Mouse (Mus musculus): ENCODE data around the gene Arhgef11. TPM values are rescaled to one million over a fixed set of nuclear protein-coding genes. Genes with fewer than 3 reads are reported as not detected.

Gene Arhgef11
- polyA plus RNA-seq, 1 experiment from 2014 or later, result 27.9 TPM

GRCm38 (mm10) chr3:87765631-87766283 lies 148.4 kb downstream of the Arhgef11 start:
- H3K27me3 ChIP-seq (replicated peaks), result peaks cover 29% of the 10 kb centered on the region
- no peak overlapping the region for H3K27ac ChIP-seq

GRCm38 (mm10) chr3:87766284-87766667 lies 148.9 kb downstream of the Arhgef11 start:
- ATAC-seq (replicated peaks), result no peak
- H3K9me3 ChIP-seq, result no peaks in the 10 kb centered on the region
- no peak overlapping the region for H3K27ac ChIP-seq
- WGBS, result 78% methylated on average over 3 of the region's 3 CpGs
- peaks cover 4% of the 10 kb centered on the region; the same call in 1 of the 2 replicates for H3K4me1 ChIP-seq
- no peak overlapping the region for H3K4me2 ChIP-seq
- no peaks in the 10 kb centered on the region for H3K36me3 ChIP-seq (replicated peaks)
- no peak overlapping the region for H3K4me3 ChIP-seq
- no peak overlapping the region for H3K9ac ChIP-seq
- peaks cover 29% of the 10 kb centered on the region for H3K27me3 ChIP-seq (replicated peaks)

More at GRCm38 (mm10) chr3:87765631-87766283, 148.4 kb downstream of the Arhgef11 start:
- H3K4me2 ChIP-seq, result no peak overlapping the region
- no peak for ATAC-seq (replicated peaks)
- H3K9me3 ChIP-seq, result no peaks in the 10 kb centered on the region
- WGBS, result 84% methylated on average over 5 of the region's 5 CpGs
- no peak overlapping the region for H3K4me3 ChIP-seq
- no peak overlapping the region for H3K9ac ChIP-seq
- peaks cover 4% of the 10 kb centered on the region; the same call in 1 of the 2 replicates for H3K4me1 ChIP-seq
- H3K36me3 ChIP-seq (replicated peaks), result no peaks in the 10 kb centered on the region

DNA sequence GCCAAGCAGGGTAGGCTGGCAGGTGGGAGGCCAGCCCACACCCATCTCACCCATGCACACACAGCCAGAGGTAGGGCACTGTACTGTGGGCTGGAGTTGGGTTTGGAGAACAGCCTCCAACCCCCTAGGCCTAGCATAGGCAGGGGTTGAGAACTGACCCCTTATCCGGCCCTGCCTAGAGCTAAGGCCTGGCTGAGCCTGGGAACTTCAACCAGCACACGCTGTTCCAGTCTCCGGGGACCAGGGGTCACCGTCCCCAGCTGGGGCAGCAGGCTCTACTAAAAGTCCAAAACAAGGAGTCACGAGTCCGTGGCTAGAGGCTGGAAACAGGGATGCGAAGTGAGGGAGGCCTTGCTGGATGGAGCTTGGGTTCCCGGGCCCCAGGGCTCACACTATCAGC lies 150.4 kb downstream of the Arhgef11 start:
- H3K9ac ChIP-seq, result no peak overlapping the region
- peaks cover 29% of the 10 kb centered on the region for H3K27me3 ChIP-seq (replicated peaks)
- no peak for ATAC-seq (replicated peaks)
- peak overlapping the region; percentile 12 for H3K4me2 ChIP-seq
- H3K4me1 ChIP-seq, result peaks cover 7% of the 10 kb centered on the region
- 0 out of 2 replicates have a peak overlapping the region, but pooled peaks have one; percentile 29 for H3K4me3 ChIP-seq
- no peak overlapping the region for H3K27ac ChIP-seq
- no peaks in the 10 kb centered on the region for H3K9me3 ChIP-seq
- no peaks in the 10 kb centered on the region for H3K36me3 ChIP-seq (replicated peaks)
- WGBS, result 62% methylated on average over 8 of the region's 8 CpGs

- H3K27me3 ChIP-seq (replicated peaks), result peaks cover 29% of the 10 kb centered on the region
- 0 out of 2 replicates have a peak overlapping the region, but pooled peaks have one; percentile 14 for H3K9ac ChIP-seq
- 46% methylated on average over 6 of the region's 6 CpGs for WGBS
- no peak overlapping the region for H3K27ac ChIP-seq
- no peaks in the 10 kb centered on the region for H3K9me3 ChIP-seq
- H3K36me3 ChIP-seq (replicated peaks), result no peaks in the 10 kb centered on the region
- peak overlapping the region; percentile 42 for H3K4me2 ChIP-seq
- peaks cover 7% of the 10 kb centered on the region for H3K4me1 ChIP-seq
- H3K4me3 ChIP-seq, result peak overlapping the region; percentile 29
- no peak for ATAC-seq (replicated peaks)
These were observed 151.1 kb downstream of the Arhgef11 start for GRCm38 (mm10) chr3:87768431-87768830.

- 0 out of 2 replicates have a peak overlapping the region, but pooled peaks have one; percentile 14 for H3K9ac ChIP-seq
- H3K27me3 ChIP-seq (replicated peaks), result peaks cover 29% of the 10 kb centered on the region
- no peak overlapping the region for H3K27ac ChIP-seq
- no peaks in the 10 kb centered on the region for H3K36me3 ChIP-seq (replicated peaks)
- 3% methylated on average over 30 of the region's 37 CpGs for WGBS
- no peak for ATAC-seq (replicated peaks)
- H3K4me2 ChIP-seq, result peak overlapping the region; percentile 42
- H3K4me1 ChIP-seq, result peaks cover 7% of the 10 kb centered on the region
- peak overlapping the region; percentile 29 for H3K4me3 ChIP-seq
- H3K9me3 ChIP-seq, result no peaks in the 10 kb centered on the region
These were observed 151.5 kb downstream of the Arhgef11 start for GRCm38 (mm10) chr3:87768844-87769243.

DNA sequence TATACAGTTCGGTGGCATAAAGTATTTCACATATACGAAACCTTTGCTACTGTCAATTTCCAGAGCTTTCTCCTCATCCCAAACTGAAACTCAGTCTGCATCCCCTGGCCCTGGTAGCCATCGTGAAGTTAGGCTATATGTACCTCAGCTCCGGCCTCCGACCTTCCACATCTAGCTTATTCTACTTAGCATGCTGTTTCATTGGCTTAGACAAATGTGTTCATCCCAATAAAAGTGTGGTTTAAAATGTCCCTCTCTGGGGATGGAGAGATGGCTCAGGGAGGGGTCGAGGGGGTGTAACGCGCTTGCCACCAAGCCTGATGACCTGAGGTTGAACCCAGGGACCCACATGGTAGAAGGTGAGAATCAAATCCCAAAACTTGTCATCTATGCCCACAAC lies 152.1 kb downstream of the Arhgef11 start:
- no peak for ATAC-seq (replicated peaks)
- peaks cover 7% of the 10 kb centered on the region for H3K4me1 ChIP-seq
- H3K27ac ChIP-seq, result no peak overlapping the region
- H3K36me3 ChIP-seq (replicated peaks), result no peaks in the 10 kb centered on the region
- no peak overlapping the region for H3K9ac ChIP-seq
- H3K4me2 ChIP-seq, result no peak overlapping the region
- 83% methylated on average over 8 of the region's 8 CpGs for whole genome bisulfite sequencing
- no peaks in the 10 kb centered on the region for H3K9me3 ChIP-seq
- H3K4me3 ChIP-seq, result no peak overlapping the region
- H3K27me3 ChIP-seq (replicated peaks), result peaks cover 27% of the 10 kb centered on the region

GRCm38 (mm10) chr3:87770280-87770679 lies 152.9 kb downstream of the Arhgef11 start:
- no peaks in the 10 kb centered on the region for H3K36me3 ChIP-seq (replicated peaks)
- H3K4me3 ChIP-seq, result no peak overlapping the region
- no peak overlapping the region for H3K27ac ChIP-seq
- H3K4me1 ChIP-seq, result peaks cover 7% of the 10 kb centered on the region
- no peak overlapping the region for H3K9ac ChIP-seq
- H3K9me3 ChIP-seq, result no peaks in the 10 kb centered on the region
- ATAC-seq (replicated peaks), result no peak
- H3K27me3 ChIP-seq (replicated peaks), result peaks cover 21% of the 10 kb centered on the region
- WGBS, result 3% methylated on average over 4 of the region's 4 CpGs
- H3K4me2 ChIP-seq, result no peak overlapping the region

- WGBS, result 58% methylated on average over 6 of the region's 6 CpGs
- Histone ChIP-seq H3K4me1 (peaks cover 7% of the 10 kb centered on the region), H3K9ac (no peak overlapping the region), H3K4me2 (no peak overlapping the region), H3K27ac (no peak overlapping the region), H3K9me3 (no peaks in the 10 kb centered on the region), H3K27me3 (replicated peaks) (peaks cover 21% of the 10 kb centered on the region), H3K36me3 (replicated peaks) (no peaks in the 10 kb centered on the region), H3K4me3 (no peak overlapping the region)
- no peak for ATAC-seq (replicated peaks)
These were observed 153.7 kb downstream of the Arhgef11 start for GRCm38 (mm10) chr3:87771088-87771487.

DNA sequence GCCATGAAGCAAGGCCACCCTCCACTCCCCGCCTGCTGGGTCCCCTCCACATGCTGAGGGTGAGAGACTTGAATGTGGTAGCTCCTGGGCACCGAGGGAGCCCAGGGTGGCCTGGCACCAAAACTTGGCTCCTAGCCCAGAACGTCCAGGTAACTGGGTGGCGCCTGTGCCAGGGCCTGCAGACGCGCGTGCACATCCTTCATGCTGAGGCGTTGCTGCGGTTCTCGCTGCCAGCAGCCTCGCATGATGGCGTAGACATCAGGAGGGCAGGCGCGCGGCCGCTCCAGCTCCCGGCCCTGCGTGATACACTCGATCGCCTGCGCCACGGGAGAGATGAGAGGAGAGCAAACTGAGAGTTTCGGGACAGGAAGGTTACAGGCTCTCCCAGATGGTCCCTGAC lies 160.9 kb downstream of the Arhgef11 start:
- Histone ChIP-seq H3K9ac (no peak overlapping the region), H3K9me3 (no peaks in the 10 kb centered on the region), H3K27me3 (replicated peaks) (peaks cover 6% of the 10 kb centered on the region; the same call in 1 of the 2 replicates), H3K27ac (no peak overlapping the region), H3K36me3 (replicated peaks) (no peaks in the 10 kb centered on the region), H3K4me2 (peak overlapping the region; percentile 15; the same call in 1 of the 2 replicates), H3K4me3 (no peak overlapping the region), H3K4me1 (peaks cover 20% of the 10 kb centered on the region)
- WGBS, result 45% methylated on average over 23 of the region's 23 CpGs
- no peak for ATAC-seq (replicated peaks)

GRCm38 (mm10) chr3:87779086-87779485 lies 161.7 kb downstream of the Arhgef11 start:
- no peak overlapping the region for H3K4me3 ChIP-seq
- H3K4me2 ChIP-seq, result no peak overlapping the region
- peaks cover 6% of the 10 kb centered on the region; the same call in 1 of the 2 replicates for H3K27me3 ChIP-seq (replicated peaks)
- 20% methylated on average over 2 of the region's 2 CpGs for WGBS
- ATAC-seq (replicated peaks), result no peak
- H3K9ac ChIP-seq, result no peak overlapping the region
- no peaks in the 10 kb centered on the region for H3K9me3 ChIP-seq
- H3K36me3 ChIP-seq (replicated peaks), result no peaks in the 10 kb centered on the region
- H3K4me1 ChIP-seq, result peaks cover 20% of the 10 kb centered on the region
- no peak overlapping the region for H3K27ac ChIP-seq

GRCm38 (mm10) chr3:87783282-87784023 lies 166.1 kb downstream of the Arhgef11 start:
- Histone ChIP-seq H3K4me2 (no peak overlapping the region), H3K9me3 (no peaks in the 10 kb centered on the region), H3K9ac (no peak overlapping the region), H3K27me3 (replicated peaks) (no peaks in the 10 kb centered on the region), H3K36me3 (replicated peaks) (no peaks in the 10 kb centered on the region), H3K4me3 (no peak overlapping the region), H3K4me1 (peaks cover 11% of the 10 kb centered on the region), H3K27ac (no peak overlapping the region)
- no peak for ATAC-seq (replicated peaks)
- WGBS, result 85% methylated on average over 25 of the region's 25 CpGs

DNA sequence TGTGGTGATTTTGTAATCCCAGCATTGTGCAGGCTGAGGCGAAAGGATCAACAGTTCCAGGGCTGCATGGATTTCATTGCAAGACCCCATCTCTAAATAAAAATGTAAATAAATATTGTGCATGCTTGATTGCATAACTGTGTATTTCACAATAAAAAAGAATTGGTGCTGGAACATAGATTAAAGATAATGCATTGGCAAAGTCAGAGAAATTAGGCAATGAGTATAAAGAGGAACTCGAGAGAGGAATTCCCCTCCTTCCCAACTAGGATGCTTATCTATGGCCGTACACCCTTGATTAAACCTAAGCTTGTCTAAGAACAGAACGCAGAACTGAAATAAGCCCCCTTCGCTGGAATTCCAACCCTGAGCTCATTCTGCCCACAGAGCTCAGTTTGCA lies 167.8 kb downstream of the Arhgef11 start:
- H3K27ac ChIP-seq, result no peak overlapping the region
- no peaks in the 10 kb centered on the region for H3K27me3 ChIP-seq (replicated peaks)
- no peaks in the 10 kb centered on the region for H3K4me1 ChIP-seq
- no peak overlapping the region for H3K4me2 ChIP-seq
- H3K36me3 ChIP-seq (replicated peaks), result no peaks in the 10 kb centered on the region
- H3K4me3 ChIP-seq, result no peak overlapping the region
- 79% methylated on average over 5 of the region's 5 CpGs for WGBS
- H3K9ac ChIP-seq, result no peak overlapping the region
- no peaks in the 10 kb centered on the region for H3K9me3 ChIP-seq
- no peak for ATAC-seq (replicated peaks)
